Mouse (Mus musculus) E14TG2a.4 (cell line): Measurements from ENCODE around the gene Klf7.

Experiments
- CTCF ChIP-seq: conservative IDR thresholded peaks from 2 replicates; pipeline ENCODE4 v1.5.1; 2014; ENCODE audit warnings: low read length
- NANOG ChIP-seq: IDR thresholded peaks from 2 replicates; pipeline ENCODE4 v1.6.1; 2014; ENCODE audit warnings: borderline replicate concordance, low read length, mixed read lengths
- POU5F1 ChIP-seq: IDR thresholded peaks from 2 replicates; pipeline ENCODE4 v1.6.1; 2014; ENCODE audit warnings: low read length, borderline replicate concordance

DNA sequence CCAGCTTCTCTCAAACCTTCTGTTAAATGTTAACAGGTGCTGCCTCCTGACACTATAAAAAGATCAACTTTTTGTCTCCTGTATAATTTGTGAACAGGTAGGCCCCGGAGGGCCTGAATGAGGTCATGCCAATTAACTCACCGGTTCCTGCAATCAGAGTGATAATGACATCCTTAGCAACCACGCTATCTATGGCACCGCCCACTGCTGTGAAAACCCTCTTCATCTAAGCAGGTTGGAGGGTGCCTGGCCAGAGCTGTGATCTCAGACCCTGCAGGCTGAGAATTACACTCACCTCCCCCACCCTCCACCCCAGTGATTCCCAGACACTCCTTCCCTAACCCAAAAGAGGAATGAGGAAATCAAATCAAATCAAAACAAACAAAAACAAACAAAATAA, 126.3 kb downstream of the Klf7 start:
- no peak for TF ChIP-seq CTCF
- TF ChIP-seq POU5F1, result no peak
- no peak for TF ChIP-seq NANOG
